Mouse (Mus musculus) embryonic facial prominence, embryonic 10.5 days (tissue): ENCODE data around the gene Tbc1d1. TPM values are rescaled to one million over a fixed set of nuclear protein-coding genes. Genes with fewer than 3 reads are reported as not detected.

Source experiments
- DNase-seq: peaks from one replicate; pipeline ENCODE4 v3.0.0-alpha.2; 2017; ENCODE audit warnings: low spot score
- H3K27ac ChIP-seq: fragments of 300-500 bp; sonication (generic); replicated peaks from 2 replicates; pipeline ENCODE4 v1.5.1; 2016; ENCODE audit warnings: mild to moderate bottlenecking
- H3K27me3 ChIP-seq: fragments of 300-500 bp; sonication (generic); replicated peaks from 2 replicates; pipeline ENCODE4 v1.6.1; 2016; ENCODE audit warnings: low read depth, mild to moderate bottlenecking; ENCODE audit not compliant: poor library complexity, severe bottlenecking
- H3K36me3 ChIP-seq: fragments of 300-500 bp; sonication (generic); replicated peaks from 2 replicates; pipeline ENCODE4 v1.6.1; 2016; ENCODE audit warnings: mild to moderate bottlenecking, moderate library complexity
- H3K4me1 ChIP-seq: fragments of 300-500 bp; sonication (generic); 2 replicates; pipeline ENCODE4 v1.6.1; 2016
- H3K4me3 ChIP-seq: fragments of 300-500 bp; sonication (generic); 2 replicates; pipeline ENCODE4 v1.5.1; 2016; ENCODE audit warnings: mild to moderate bottlenecking, moderate library complexity
- H3K9me3 ChIP-seq: fragments of 300-500 bp; sonication (generic); 2 replicates; pipeline ENCODE4 v1.6.1; 2016; ENCODE audit warnings: mild to moderate bottlenecking
- WGBS: fragments of 180-500 bp; shearing (Covaris S2); methylation state at CpG from one replicate; pipeline ENCODE4 v1.1.7; 2016; 5-methylcytosine and 5-hydroxymethylcytosine counted together
- polyA plus RNA-seq: library from polyadenylated mRNA; unstranded; fragments of >200 nt; fragmentation: Nextera tagmentation; extraction: Ambion mirVana; gene quantifications from 2 replicates; pipeline ENCODE4 v1.2.1, GENCODE M21; 2016

Tbc1d1 gene
- polyA plus RNA-seq, 1 experiment from 2014 or later, result 32.9 TPM

DNA sequence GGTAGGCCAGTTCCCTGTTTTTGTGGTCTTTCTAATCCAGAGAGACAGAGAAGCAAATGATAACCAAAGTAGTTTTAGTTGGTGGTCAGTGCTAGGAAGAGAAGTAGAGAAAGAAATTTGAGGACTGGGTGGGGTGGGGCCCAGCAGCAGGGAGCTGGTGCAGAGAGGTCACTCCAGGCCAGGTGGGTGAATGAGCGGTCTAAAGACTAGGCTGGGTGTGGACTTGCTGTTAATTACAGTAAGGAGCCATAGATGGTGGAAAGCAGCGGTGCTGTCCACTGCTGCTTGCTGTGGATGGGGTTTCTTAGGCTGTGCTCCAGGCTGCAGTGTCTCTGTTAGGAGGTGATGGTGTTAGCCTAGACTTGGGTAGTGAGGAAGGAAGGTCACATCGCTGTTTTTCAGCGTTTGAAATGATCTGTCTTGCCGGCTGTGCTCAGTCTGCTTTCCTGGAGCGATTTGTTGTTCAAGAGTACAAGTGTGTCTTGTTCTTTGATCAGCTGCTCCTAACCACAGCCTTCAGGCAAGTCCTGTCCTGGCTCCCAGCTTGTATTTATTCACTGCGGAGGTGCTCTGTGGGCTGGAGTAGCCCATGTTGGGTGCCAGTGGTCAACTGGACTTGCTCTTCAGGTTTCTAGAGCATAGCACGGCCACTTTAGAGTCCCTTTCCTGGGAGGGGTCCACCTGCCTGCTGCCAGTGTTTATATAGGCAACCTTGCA, 78.3 kb downstream of the Tbc1d1 start:
- 65% methylated on average over 8 of the region's 8 CpGs for WGBS

DNA sequence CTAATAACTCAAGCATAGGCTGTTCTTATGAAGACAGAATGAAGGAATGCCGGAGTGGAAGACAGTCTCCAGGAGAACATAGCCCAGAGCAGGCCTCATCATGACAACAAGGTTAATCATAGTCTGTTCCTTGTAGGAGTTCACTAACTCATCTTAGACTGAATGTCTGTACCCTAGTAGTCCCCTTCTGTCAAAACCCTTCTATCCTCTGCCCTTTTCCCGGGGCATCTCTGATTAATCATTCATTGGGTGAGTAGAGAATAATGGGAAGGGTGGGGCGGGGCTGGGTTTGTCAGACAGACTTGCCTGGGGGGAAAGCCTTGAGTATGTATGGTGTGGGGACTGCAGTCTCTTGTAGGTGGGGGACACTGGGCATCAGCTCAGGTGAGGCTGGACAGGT, 79.1 kb downstream of the Tbc1d1 start:
- 77% methylated on average over 3 of the region's 3 CpGs for WGBS
- Histone ChIP-seq H3K27me3 (no peaks in the 10 kb centered on the region), H3K4me3 (no peak overlapping the region), H3K4me1 (peaks cover 39% of the 10 kb centered on the region), H3K27ac (no peak overlapping the region), H3K36me3 (no peaks in the 10 kb centered on the region), H3K9me3 (no peaks in the 10 kb centered on the region)
- no peak for DNase-seq

More for the DNA sequence above, 78.3 kb downstream of the Tbc1d1 start:
- no peak overlapping the region for H3K27ac ChIP-seq
- H3K4me3 ChIP-seq, result no peak overlapping the region
- H3K9me3 ChIP-seq, result no peaks in the 10 kb centered on the region
- H3K36me3 ChIP-seq, result no peaks in the 10 kb centered on the region
- no peak for DNase-seq
- peaks cover 42% of the 10 kb centered on the region for H3K4me1 ChIP-seq
- no peaks in the 10 kb centered on the region for H3K27me3 ChIP-seq

DNA sequence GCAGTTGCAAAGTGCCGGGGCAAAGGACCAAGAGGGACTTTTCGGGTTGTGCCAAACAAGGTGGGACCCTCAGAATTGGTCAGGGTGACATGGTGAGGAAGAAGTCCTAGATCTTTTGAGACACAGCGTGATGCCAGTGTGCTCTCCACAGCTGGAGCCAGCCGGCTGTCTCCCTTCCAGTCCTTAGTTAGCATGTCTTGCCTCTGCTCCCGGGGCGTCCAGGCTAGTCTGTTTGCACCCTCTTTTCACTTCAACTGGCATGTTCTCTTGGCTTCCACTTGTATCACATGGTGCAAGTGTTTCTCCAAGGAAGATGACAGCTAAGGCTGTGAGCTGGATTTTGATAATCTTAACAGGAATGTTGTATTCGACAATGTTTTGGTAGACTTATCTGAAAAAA, 80.5 kb downstream of the Tbc1d1 start:
- no peaks in the 10 kb centered on the region for H3K36me3 ChIP-seq
- no peak for DNase-seq

DNA sequence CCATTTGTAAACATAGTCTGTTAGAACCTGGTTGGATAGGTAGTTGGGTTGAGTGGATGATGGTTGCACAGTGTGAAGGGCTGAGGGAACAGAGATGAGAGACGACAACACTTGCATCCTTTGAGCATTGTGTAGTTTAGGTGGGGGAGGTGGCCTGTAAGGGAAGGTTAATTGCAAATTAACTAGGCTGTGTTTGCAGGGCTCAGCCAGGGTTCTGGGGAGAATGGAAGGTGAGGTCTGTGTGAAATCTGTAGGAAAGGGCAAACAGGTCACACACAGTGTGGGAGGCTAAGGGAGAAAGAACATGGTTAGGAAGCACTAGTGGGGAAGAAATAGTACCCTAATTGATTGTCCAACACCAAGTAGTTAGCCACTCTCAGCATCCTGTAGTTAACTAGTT, 81.2 kb downstream of the Tbc1d1 start:
- no peak for DNase-seq
- peaks cover 40% of the 10 kb centered on the region for H3K4me1 ChIP-seq
- 13% methylated on average over 1 of the region's 1 CpGs for WGBS

More for the DNA sequence above, 80.5 kb downstream of the Tbc1d1 start:
- WGBS, result 62% methylated on average over 7 of the region's 7 CpGs
- H3K4me3 ChIP-seq, result no peak overlapping the region
- no peak overlapping the region for H3K27ac ChIP-seq
- H3K9me3 ChIP-seq, result no peaks in the 10 kb centered on the region
- H3K27me3 ChIP-seq, result no peaks in the 10 kb centered on the region
- peaks cover 40% of the 10 kb centered on the region for H3K4me1 ChIP-seq

DNA sequence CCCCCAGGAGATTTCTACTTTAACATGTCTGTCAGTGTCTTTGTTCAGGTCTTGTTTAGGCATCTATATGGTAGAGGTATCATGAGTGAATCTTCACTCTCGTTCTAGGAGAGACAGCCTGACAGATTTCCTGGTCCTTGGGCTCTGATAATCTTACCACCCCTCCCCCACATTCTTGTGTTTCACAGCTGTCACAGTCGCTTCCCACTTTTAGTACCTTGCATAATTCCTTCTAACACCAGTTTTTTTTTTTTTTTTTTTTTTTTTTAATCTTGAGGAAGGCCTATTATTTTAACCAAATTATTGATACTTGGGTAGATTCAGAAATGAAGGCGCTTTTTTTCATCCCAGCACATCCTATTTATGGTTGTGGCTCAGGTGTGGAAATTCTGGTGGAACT, 81.6 kb downstream of the Tbc1d1 start:
- 57% methylated on average over 3 of the region's 3 CpGs for WGBS

More for the DNA sequence above, 81.2 kb downstream of the Tbc1d1 start:
- Histone ChIP-seq H3K36me3 (no peaks in the 10 kb centered on the region), H3K4me3 (no peak overlapping the region), H3K9me3 (no peaks in the 10 kb centered on the region), H3K27me3 (no peaks in the 10 kb centered on the region), H3K27ac (no peak overlapping the region)

DNA sequence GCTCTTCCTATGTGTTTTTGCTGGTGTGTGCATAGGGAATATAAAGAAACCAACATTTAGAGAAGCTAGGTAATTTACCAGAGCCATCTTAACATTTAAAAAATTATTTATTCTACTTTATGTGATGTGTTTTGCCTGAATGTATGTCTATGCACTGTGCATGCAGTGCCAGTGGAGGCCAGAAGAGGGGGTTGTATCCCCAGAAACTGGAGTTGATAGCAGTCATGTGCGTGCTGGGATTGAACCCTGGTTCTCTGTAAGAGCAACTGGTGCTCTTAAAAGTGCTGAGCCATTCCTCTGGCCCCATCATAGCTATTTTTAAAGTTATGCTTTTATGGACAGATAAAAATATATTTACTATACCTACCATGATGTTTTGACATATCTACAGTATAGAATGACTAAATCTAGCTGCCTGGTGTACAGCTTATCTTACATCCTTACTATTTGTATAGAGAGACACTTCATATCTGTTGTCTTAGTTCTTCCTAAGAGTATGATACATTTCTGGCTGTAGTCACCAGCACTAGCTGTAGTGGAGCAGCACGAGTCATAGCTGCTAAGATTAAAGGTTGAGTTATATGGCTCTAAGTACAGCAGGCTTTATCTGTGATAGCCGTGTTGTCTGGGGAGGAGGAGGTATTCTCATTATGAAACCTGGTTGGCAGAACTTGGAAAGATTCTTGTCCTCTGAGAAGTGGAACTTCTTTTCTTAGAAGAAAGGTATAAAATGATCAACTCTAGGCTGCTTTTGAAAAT, 83.0 kb downstream of the Tbc1d1 start:
- Histone ChIP-seq H3K4me3 (no peak overlapping the region), H3K27ac (no peak overlapping the region), H3K9me3 (no peaks in the 10 kb centered on the region), H3K36me3 (no peaks in the 10 kb centered on the region), H3K4me1 (peaks cover 46% of the 10 kb centered on the region), H3K27me3 (no peaks in the 10 kb centered on the region)
- WGBS, result 91% methylated on average over 3 of the region's 3 CpGs
- no peak for DNase-seq

More for the DNA sequence above, 81.6 kb downstream of the Tbc1d1 start:
- no peaks in the 10 kb centered on the region for H3K36me3 ChIP-seq
- no peaks in the 10 kb centered on the region for H3K27me3 ChIP-seq
- H3K4me3 ChIP-seq, result no peak overlapping the region
- no peak for DNase-seq
- H3K27ac ChIP-seq, result no peak overlapping the region
- no peaks in the 10 kb centered on the region for H3K9me3 ChIP-seq
- H3K4me1 ChIP-seq, result peaks cover 40% of the 10 kb centered on the region

DNA sequence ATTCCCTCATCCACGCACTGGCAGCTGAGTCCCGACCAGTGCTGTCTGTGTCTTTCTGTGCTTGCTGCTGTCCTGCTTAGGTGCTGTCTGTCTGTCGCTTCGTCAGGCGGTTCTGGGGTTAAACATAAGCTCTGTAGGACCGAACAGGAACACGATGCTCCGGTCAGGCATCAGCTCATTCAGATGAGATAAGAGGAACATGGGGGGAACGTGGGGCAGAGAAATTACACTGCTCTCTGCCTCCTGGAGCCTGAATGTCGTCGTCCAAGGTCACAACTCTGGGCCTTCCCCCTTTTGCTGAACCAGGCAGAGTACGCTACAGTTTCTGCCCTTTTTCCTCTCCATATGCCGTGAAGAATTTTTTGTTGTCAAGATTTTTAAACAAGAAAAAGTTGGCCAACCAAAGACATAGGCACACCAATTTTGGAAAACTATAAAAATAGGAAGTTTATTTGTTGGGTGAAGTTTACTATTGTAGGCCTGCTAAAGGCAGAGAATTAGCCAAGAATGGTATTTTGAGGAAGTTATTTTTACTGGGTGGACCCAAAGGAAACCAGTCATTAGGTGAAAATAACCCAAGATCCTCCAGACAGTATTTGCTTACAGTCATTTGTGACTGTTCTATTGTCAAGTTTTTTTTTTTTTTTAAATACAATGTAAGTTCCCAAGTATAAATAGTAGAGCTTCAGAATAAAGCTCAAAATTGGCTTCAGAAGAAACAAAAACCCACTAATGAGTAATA, 85.0 kb downstream of the Tbc1d1 start:
- H3K36me3 ChIP-seq, result no peaks in the 10 kb centered on the region
- no peak overlapping the region for H3K4me3 ChIP-seq
- peaks cover 45% of the 10 kb centered on the region for H3K4me1 ChIP-seq
- no peak overlapping the region for H3K27ac ChIP-seq
- 76% methylated on average over 13 of the region's 13 CpGs for WGBS
- DNase-seq, result no peak
- no peaks in the 10 kb centered on the region for H3K27me3 ChIP-seq
- no peaks in the 10 kb centered on the region for H3K9me3 ChIP-seq

DNA sequence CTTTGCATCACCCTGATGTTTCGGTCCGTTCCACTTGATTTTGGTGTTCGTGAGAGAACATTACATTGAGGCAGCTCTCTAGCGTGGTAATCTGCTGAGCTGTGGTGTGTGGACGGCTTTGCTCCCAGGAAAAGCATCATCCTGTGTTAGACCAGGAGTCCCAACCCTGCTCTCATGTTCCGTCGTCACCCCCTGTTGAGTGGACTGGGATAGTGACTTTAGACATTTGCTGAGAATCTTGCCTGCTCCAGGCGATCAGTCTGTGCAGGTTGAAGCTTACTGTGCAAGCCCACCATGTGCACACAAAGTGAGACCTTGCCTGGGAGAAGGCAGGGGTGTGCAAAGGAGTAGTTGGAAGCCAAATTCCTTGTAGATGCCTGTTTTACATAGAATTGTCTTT, 85.8 kb downstream of the Tbc1d1 start:
- peaks cover 41% of the 10 kb centered on the region for H3K4me1 ChIP-seq
- H3K36me3 ChIP-seq, result no peaks in the 10 kb centered on the region
- no peak overlapping the region for H3K4me3 ChIP-seq
- no peak overlapping the region for H3K27ac ChIP-seq
- no peak for DNase-seq
- WGBS, result 91% methylated on average over 8 of the region's 8 CpGs
- H3K27me3 ChIP-seq, result no peaks in the 10 kb centered on the region
- H3K9me3 ChIP-seq, result no peaks in the 10 kb centered on the region

DNA sequence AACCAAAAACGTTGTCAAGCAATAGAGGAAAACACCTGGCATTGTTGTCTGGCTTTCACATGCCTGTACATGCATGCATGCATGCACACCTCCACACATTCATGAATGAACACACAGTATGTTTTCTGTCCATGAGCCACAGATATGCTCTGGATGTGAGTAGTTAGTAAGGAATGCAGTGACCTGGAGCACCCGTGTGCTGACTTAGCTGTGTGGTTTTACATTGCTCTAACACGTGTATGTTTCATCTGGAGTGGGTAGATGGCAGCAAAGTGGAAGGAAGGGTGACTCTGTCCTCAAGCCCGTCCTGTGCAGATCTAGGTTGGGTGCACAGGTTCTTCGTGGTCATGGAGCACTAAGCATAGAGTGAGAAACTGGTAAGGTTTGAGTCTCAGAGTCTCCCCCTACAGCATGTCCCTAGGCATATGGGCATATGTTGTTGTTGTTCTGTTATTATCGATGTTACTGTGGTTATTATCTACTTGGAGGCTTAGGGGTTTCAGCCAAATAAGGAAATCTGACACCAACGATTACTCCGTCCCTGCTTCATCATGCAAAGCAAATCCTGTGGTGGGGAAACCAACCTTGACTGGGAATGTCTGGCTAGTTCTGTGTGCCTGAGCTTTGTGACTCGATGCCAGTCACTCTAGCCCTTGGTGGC, 86.8 kb downstream of the Tbc1d1 start:
- DNase-seq, result no peak
- Histone ChIP-seq H3K27me3 (no peaks in the 10 kb centered on the region), H3K4me3 (no peak overlapping the region), H3K36me3 (no peaks in the 10 kb centered on the region), H3K4me1 (peaks cover 35% of the 10 kb centered on the region), H3K9me3 (no peaks in the 10 kb centered on the region), H3K27ac (no peak overlapping the region)
- WGBS, result 73% methylated on average over 9 of the region's 9 CpGs

DNA sequence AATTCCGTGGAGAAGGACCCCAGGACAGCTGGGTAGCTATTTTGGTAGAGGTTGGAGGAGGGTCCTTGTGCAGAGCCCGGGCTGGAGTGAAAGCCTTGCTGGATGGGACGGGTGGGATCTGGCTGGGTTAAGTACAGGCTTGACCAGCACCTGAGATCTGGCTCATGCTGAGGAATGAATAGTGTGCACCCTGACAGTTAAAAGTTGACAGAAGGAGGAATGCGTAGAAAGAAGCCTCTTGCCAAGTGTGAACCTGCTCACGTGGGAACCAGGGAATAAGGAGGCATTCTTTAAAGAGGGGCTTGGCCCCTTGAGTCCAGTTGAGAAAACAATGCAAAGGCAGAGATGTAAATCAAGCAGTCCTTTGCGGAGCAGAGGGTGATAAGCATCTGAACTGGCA, 87.6 kb downstream of the Tbc1d1 start:
- no peak overlapping the region for H3K27ac ChIP-seq
- H3K4me1 ChIP-seq, result peaks cover 35% of the 10 kb centered on the region
- no peak for DNase-seq
- no peaks in the 10 kb centered on the region for H3K36me3 ChIP-seq
- no peaks in the 10 kb centered on the region for H3K9me3 ChIP-seq
- no peaks in the 10 kb centered on the region for H3K27me3 ChIP-seq
- no peak overlapping the region for H3K4me3 ChIP-seq
- 48% methylated on average over 6 of the region's 6 CpGs for WGBS

DNA sequence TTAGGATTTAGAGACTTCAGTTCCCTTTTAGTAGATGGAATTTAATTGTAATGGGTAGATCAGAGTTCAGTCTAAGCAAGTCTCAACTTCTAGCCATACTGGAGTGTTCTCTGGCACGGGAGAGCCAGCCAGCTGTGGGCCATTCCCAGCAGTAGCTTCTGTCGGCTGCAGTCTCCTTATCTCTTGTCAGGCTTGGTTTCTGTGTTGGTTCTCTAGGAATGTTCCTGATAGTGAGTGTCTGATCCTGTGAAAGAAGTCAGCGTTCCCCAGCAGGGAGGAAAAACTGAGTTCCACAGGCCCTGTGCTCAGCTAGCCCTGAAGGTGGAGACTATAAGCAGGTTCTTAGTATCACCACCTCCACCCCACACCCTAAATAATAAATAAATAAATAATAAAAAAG, 88.2 kb downstream of the Tbc1d1 start:
- Histone ChIP-seq H3K27ac (no peak overlapping the region), H3K36me3 (no peaks in the 10 kb centered on the region), H3K27me3 (no peaks in the 10 kb centered on the region), H3K4me3 (no peak overlapping the region), H3K4me1 (peaks cover 35% of the 10 kb centered on the region), H3K9me3 (no peaks in the 10 kb centered on the region)
- no peak for DNase-seq
- WGBS, result 39% methylated on average over 3 of the region's 3 CpGs

DNA sequence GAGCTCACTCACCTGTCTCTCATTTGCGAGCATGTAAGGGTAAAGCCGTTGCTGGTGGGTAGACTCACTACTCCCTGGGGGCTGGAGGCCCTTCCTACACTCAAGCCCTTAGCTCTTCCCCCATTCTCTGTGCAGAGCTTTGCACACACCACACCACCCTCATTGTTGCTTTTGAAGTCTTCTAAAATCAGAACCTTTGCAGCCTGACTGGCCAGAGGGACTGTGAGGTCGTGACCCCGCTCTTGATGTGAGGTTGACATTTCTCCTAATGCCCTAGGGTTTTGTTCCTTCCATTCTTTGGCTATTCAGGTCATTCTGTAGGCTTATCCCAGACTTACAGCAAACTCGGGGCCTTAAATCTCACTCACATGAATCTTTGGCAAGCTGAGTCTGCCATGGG, 88.6 kb downstream of the Tbc1d1 start:
- Histone ChIP-seq H3K4me1 (peaks cover 35% of the 10 kb centered on the region), H3K9me3 (no peaks in the 10 kb centered on the region), H3K36me3 (no peaks in the 10 kb centered on the region), H3K27me3 (no peaks in the 10 kb centered on the region), H3K27ac (0 out of 2 replicates have a peak overlapping the region, but pooled peaks have one; percentile 10), H3K4me3 (no peak overlapping the region)
- WGBS, result 21% methylated on average over 5 of the region's 5 CpGs
- DNase-seq, result no peak
